Mouse (Mus musculus) splenic B cell, adult 2 months (primary cell): ENCODE measurements around the gene Aym1.

Experiments used
- DNase-seq: peaks from one replicate; pipeline ENCODE4 v3.0.0-alpha.2; 2011; ENCODE audit warnings: low read depth, low spot score
- H3K27me3 ChIP-seq: 2 replicates; pipeline ENCODE4 v1.6.1; 2012; ENCODE audit warnings: mild to moderate bottlenecking, low read length, moderate library complexity, mixed read lengths; ENCODE audit not compliant: control insufficient read depth, poor library complexity, insufficient read depth, severe bottlenecking
- H3K36me3 ChIP-seq: 2 replicates; pipeline ENCODE4 v1.6.1; 2012; ENCODE audit warnings: mild to moderate bottlenecking, low read length, moderate library complexity, mixed read lengths; ENCODE audit not compliant: control insufficient read depth, poor library complexity, insufficient read depth, severe bottlenecking

Aym1 gene

GRCm38 (mm10) chr5:113369262-113369868 lies 12.3 kb downstream of the Aym1 start:
- Histone ChIP-seq H3K27me3 (no peaks in the 10 kb centered on the region), H3K36me3 (no peaks in the 10 kb centered on the region)
- no peak for DNase-seq

GRCm38 (mm10) chr5:113372449-113372848 lies 15.4 kb downstream of the Aym1 start:
- Histone ChIP-seq H3K36me3 (no peaks in the 10 kb centered on the region), H3K27me3 (no peaks in the 10 kb centered on the region)
- no peak for DNase-seq

- peak; percentile 11 for DNase-seq
- Histone ChIP-seq H3K27me3 (no peaks in the 10 kb centered on the region), H3K36me3 (no peaks in the 10 kb centered on the region)
Measured at GRCm38 (mm10) chr5:113372995-113373950, 16.2 kb downstream of the Aym1 start.

GRCm38 (mm10) chr5:113374290-113374689 lies 17.2 kb downstream of the Aym1 start:
- Histone ChIP-seq H3K27me3 (no peaks in the 10 kb centered on the region), H3K36me3 (no peaks in the 10 kb centered on the region)
- DNase-seq = no peak

- DNase-seq = peak; percentile 35
- Histone ChIP-seq H3K36me3 (no peaks in the 10 kb centered on the region), H3K27me3 (no peaks in the 10 kb centered on the region)
Measured at GRCm38 (mm10) chr5:113375783-113376182, 18.7 kb downstream of the Aym1 start.

- no peak for DNase-seq
- H3K36me3 ChIP-seq = no peaks in the 10 kb centered on the region
- H3K27me3 ChIP-seq = no peaks in the 10 kb centered on the region
Measured at GRCm38 (mm10) chr5:113376292-113376691, 19.2 kb downstream of the Aym1 start.

- no peaks in the 10 kb centered on the region for H3K27me3 ChIP-seq
- H3K36me3 ChIP-seq = no peaks in the 10 kb centered on the region
- no peak for DNase-seq
Measured at GRCm38 (mm10) chr5:113379416-113379815, 22.3 kb downstream of the Aym1 start.

- DNase-seq = no peak
- H3K36me3 ChIP-seq = no peaks in the 10 kb centered on the region
- no peaks in the 10 kb centered on the region for H3K27me3 ChIP-seq
Measured at GRCm38 (mm10) chr5:113380553-113380952, 23.5 kb downstream of the Aym1 start.

- no peak for DNase-seq
- H3K36me3 ChIP-seq = no peaks in the 10 kb centered on the region
- H3K27me3 ChIP-seq = no peaks in the 10 kb centered on the region
Measured at GRCm38 (mm10) chr5:113382580-113382979, 25.5 kb downstream of the Aym1 start.

- H3K36me3 ChIP-seq = no peaks in the 10 kb centered on the region
- DNase-seq = no peak
- no peaks in the 10 kb centered on the region for H3K27me3 ChIP-seq
Measured at GRCm38 (mm10) chr5:113393766-113394165, 36.7 kb downstream of the Aym1 start.

- Histone ChIP-seq H3K36me3 (no peaks in the 10 kb centered on the region), H3K27me3 (no peaks in the 10 kb centered on the region)
- no peak for DNase-seq
Measured at GRCm38 (mm10) chr5:113396286-113396934, 39.3 kb downstream of the Aym1 start.

GRCm38 (mm10) chr5:113397443-113398317 lies 40.6 kb downstream of the Aym1 start:
- no peaks in the 10 kb centered on the region for H3K27me3 ChIP-seq
- no peak for DNase-seq

GRCm38 (mm10) chr5:113402702-113403101 lies 45.6 kb downstream of the Aym1 start:
- DNase-seq = no peak
- no peaks in the 10 kb centered on the region for H3K27me3 ChIP-seq
- H3K36me3 ChIP-seq = no peaks in the 10 kb centered on the region

More at GRCm38 (mm10) chr5:113397443-113398317, 40.6 kb downstream of the Aym1 start:
- no peaks in the 10 kb centered on the region for H3K36me3 ChIP-seq

GRCm38 (mm10) chr5:113407346-113407745 lies 50.3 kb downstream of the Aym1 start:
- DNase-seq = peak; percentile 1
- no peaks in the 10 kb centered on the region for H3K36me3 ChIP-seq
- H3K27me3 ChIP-seq = no peaks in the 10 kb centered on the region
